Mouse (Mus musculus) midbrain, embryonic 10.5 days (tissue): ENCODE results near the gene Cyp17a1. TPM values are rescaled to one million over a fixed set of nuclear protein-coding genes. Genes with fewer than 3 reads are reported as not detected.

ENCODE experiments used
- DNase-seq: peaks from one replicate; pipeline ENCODE4 v3.0.0-alpha.2; 2017; ENCODE audit warnings: low spot score
- H3K27ac ChIP-seq: fragments of 300-500 bp; sonication (generic); replicated peaks from 2 replicates; pipeline ENCODE4 v1.5.1; 2016; ENCODE audit warnings: mild to moderate bottlenecking
- H3K27me3 ChIP-seq: fragments of 300-500 bp; sonication (generic); 2 replicates; pipeline ENCODE4 v1.6.1; 2016; ENCODE audit warnings: low read depth, mild to moderate bottlenecking; ENCODE audit not compliant: poor library complexity, severe bottlenecking
- H3K36me3 ChIP-seq: fragments of 300-500 bp; sonication (generic); 2 replicates; pipeline ENCODE4 v1.6.1; 2016; ENCODE audit warnings: mild to moderate bottlenecking, moderate library complexity
- H3K4me1 ChIP-seq: fragments of 300-500 bp; sonication (generic); 2 replicates; pipeline ENCODE4 v1.6.1; 2016
- H3K4me3 ChIP-seq: fragments of 300-500 bp; sonication (generic); 2 replicates; pipeline ENCODE4 v1.5.1; 2016; ENCODE audit warnings: mild to moderate bottlenecking, moderate library complexity
- H3K9me3 ChIP-seq: fragments of 300-500 bp; sonication (generic); replicated peaks from 2 replicates; pipeline ENCODE4 v1.6.1; 2016; ENCODE audit warnings: mild to moderate bottlenecking
- WGBS: fragments of 180-500 bp; shearing (Covaris S2); methylation state at CpG from one replicate; pipeline ENCODE4 v1.1.7; 2016; 5-methylcytosine and 5-hydroxymethylcytosine counted together
- polyA plus RNA-seq: library from polyadenylated mRNA; unstranded; fragments of >200 nt; fragmentation: Nextera tagmentation; extraction: Ambion mirVana; gene quantifications from 2 replicates; pipeline ENCODE4 v1.2.1, GENCODE M21; 2016

Gene Cyp17a1
- polyA plus RNA-seq, 1 experiment from 2014 or later = not detected

GRCm38 (mm10) chr19:46696943-46697342 lies 24.0 kb upstream of the Cyp17a1 start:
- Histone ChIP-seq H3K4me3 (no peak overlapping the region), H3K4me1 (peaks cover 9% of the 10 kb centered on the region), H3K27ac (no peak overlapping the region), H3K36me3 (peaks cover 37% of the 10 kb centered on the region), H3K9me3 (no peaks in the 10 kb centered on the region), H3K27me3 (no peaks in the 10 kb centered on the region)
- WGBS = 92% methylated on average over 7 of the region's 7 CpGs
- no peak for DNase-seq

- WGBS = 91% methylated on average over 8 of the region's 8 CpGs
- DNase-seq = no peak
- peaks cover 9% of the 10 kb centered on the region for H3K4me1 ChIP-seq
- H3K4me3 ChIP-seq = no peak overlapping the region
- no peaks in the 10 kb centered on the region for H3K9me3 ChIP-seq
- no peaks in the 10 kb centered on the region for H3K27me3 ChIP-seq
- peaks cover 32% of the 10 kb centered on the region for H3K36me3 ChIP-seq
- no peak overlapping the region for H3K27ac ChIP-seq
These were observed 23.5 kb upstream of the Cyp17a1 start for GRCm38 (mm10) chr19:46696482-46696881.

GRCm38 (mm10) chr19:46693146-46693545 lies 20.2 kb upstream of the Cyp17a1 start:
- peaks cover 20% of the 10 kb centered on the region for H3K4me1 ChIP-seq
- no peak overlapping the region for H3K4me3 ChIP-seq
- H3K36me3 ChIP-seq = peaks cover 21% of the 10 kb centered on the region
- H3K27ac ChIP-seq = no peak overlapping the region
- 83% methylated on average over 4 of the region's 4 CpGs for WGBS
- H3K9me3 ChIP-seq = no peaks in the 10 kb centered on the region
- no peaks in the 10 kb centered on the region for H3K27me3 ChIP-seq
- no peak for DNase-seq

- DNase-seq = no peak
- WGBS = 82% methylated on average over 2 of the region's 2 CpGs
- H3K27me3 ChIP-seq = no peaks in the 10 kb centered on the region
- H3K36me3 ChIP-seq = peaks cover 13% of the 10 kb centered on the region
- H3K27ac ChIP-seq = no peak overlapping the region
- H3K4me3 ChIP-seq = no peak overlapping the region
- no peaks in the 10 kb centered on the region for H3K9me3 ChIP-seq
- H3K4me1 ChIP-seq = peaks cover 15% of the 10 kb centered on the region
These were observed 18.1 kb upstream of the Cyp17a1 start for GRCm38 (mm10) chr19:46691078-46691477.

GRCm38 (mm10) chr19:46690387-46690786 lies 17.4 kb upstream of the Cyp17a1 start:
- H3K27ac ChIP-seq = peak overlapping the region; percentile 96
- DNase-seq = no peak
- 80% methylated on average over 11 of the region's 11 CpGs for WGBS

GRCm38 (mm10) chr19:46689460-46690372 lies 16.7 kb upstream of the Cyp17a1 start, which contains the start of gene Borcs7:
TSS of gene Borcs7 (plus strand) at chr19:46689906.
- H3K27me3 ChIP-seq = no peaks in the 10 kb centered on the region
- peak; percentile 88 for DNase-seq
- 3% methylated on average over 44 of the region's 44 CpGs for WGBS
- H3K4me1 ChIP-seq = peaks cover 15% of the 10 kb centered on the region
- peak within 1 kb of the TSS; percentile 75 for H3K4me3 ChIP-seq
- peak within 1 kb of the TSS; percentile 96 for H3K27ac ChIP-seq
- no peaks in the 10 kb centered on the region for H3K9me3 ChIP-seq
- H3K36me3 ChIP-seq = peaks cover 6% of the 10 kb centered on the region

More at GRCm38 (mm10) chr19:46690387-46690786, 17.4 kb upstream of the Cyp17a1 start:
- H3K36me3 ChIP-seq = peaks cover 13% of the 10 kb centered on the region
- no peaks in the 10 kb centered on the region for H3K27me3 ChIP-seq
- H3K4me1 ChIP-seq = peaks cover 15% of the 10 kb centered on the region
- H3K4me3 ChIP-seq = peak overlapping the region; percentile 75
- no peaks in the 10 kb centered on the region for H3K9me3 ChIP-seq

- Histone ChIP-seq H3K27ac (no peak overlapping the region), H3K36me3 (no peaks in the 10 kb centered on the region), H3K9me3 (no peaks in the 10 kb centered on the region), H3K4me1 (0 out of 2 replicates have a peak, but pooled peaks cover 3% of the 10 kb centered on the region), H3K27me3 (no peaks in the 10 kb centered on the region), H3K4me3 (no peak overlapping the region)
- WGBS = 74% methylated on average over 12 of the region's 12 CpGs
- DNase-seq = no peak
These were observed 6.9 kb upstream of the Cyp17a1 start for GRCm38 (mm10) chr19:46679720-46680383.

GRCm38 (mm10) chr19:46675641-46676040 lies 2.7 kb upstream of the Cyp17a1 start:
- WGBS = 84% methylated on average over 3 of the region's 3 CpGs
- peaks cover 7% of the 10 kb centered on the region; the same call in 1 of the 2 replicates for H3K27me3 ChIP-seq
- 0 out of 2 replicates have a peak, but pooled peaks cover 3% of the 10 kb centered on the region for H3K4me1 ChIP-seq
- H3K4me3 ChIP-seq = no peak overlapping the region
- H3K36me3 ChIP-seq = no peaks in the 10 kb centered on the region
- no peaks in the 10 kb centered on the region for H3K9me3 ChIP-seq
- no peak overlapping the region for H3K27ac ChIP-seq
- no peak for DNase-seq

- Histone ChIP-seq H3K27ac (no peak overlapping the region), H3K27me3 (peaks cover 7% of the 10 kb centered on the region; the same call in 1 of the 2 replicates), H3K4me3 (no peak overlapping the region), H3K4me1 (peaks cover 6% of the 10 kb centered on the region), H3K36me3 (no peaks in the 10 kb centered on the region), H3K9me3 (no peaks in the 10 kb centered on the region)
- WGBS = 32% methylated on average over 13 of the region's 13 CpGs
- DNase-seq = peak; percentile 64
These were observed 2.3 kb downstream of the Cyp17a1 start for GRCm38 (mm10) chr19:46670691-46671090.

- Histone ChIP-seq H3K36me3 (no peaks in the 10 kb centered on the region), H3K4me3 (no peak overlapping the region), H3K27me3 (peaks cover 7% of the 10 kb centered on the region; the same call in 1 of the 2 replicates), H3K9me3 (no peaks in the 10 kb centered on the region), H3K27ac (no peak overlapping the region), H3K4me1 (peaks cover 15% of the 10 kb centered on the region)
- no peak for DNase-seq
- WGBS = 92% methylated on average over 5 of the region's 5 CpGs
These were observed 3.2 kb downstream of the Cyp17a1 start for GRCm38 (mm10) chr19:46669802-46670201.

- Histone ChIP-seq H3K4me1 (peaks cover 15% of the 10 kb centered on the region), H3K4me3 (no peak overlapping the region), H3K9me3 (no peaks in the 10 kb centered on the region), H3K27me3 (peaks cover 7% of the 10 kb centered on the region; the same call in 1 of the 2 replicates), H3K36me3 (no peaks in the 10 kb centered on the region), H3K27ac (no peak overlapping the region)
- DNase-seq = no peak
- 92% methylated on average over 10 of the region's 10 CpGs for WGBS
These were observed 4.7 kb downstream of the Cyp17a1 start for GRCm38 (mm10) chr19:46668263-46668662.

GRCm38 (mm10) chr19:46667300-46667699 lies 5.7 kb downstream of the Cyp17a1 start:
- H3K4me3 ChIP-seq = no peak overlapping the region
- H3K27ac ChIP-seq = no peak overlapping the region
- H3K27me3 ChIP-seq = peaks cover 2% of the 10 kb centered on the region; the same call in 1 of the 2 replicates
- WGBS = 72% methylated on average over 11 of the region's 11 CpGs
- H3K36me3 ChIP-seq = no peaks in the 10 kb centered on the region
- H3K9me3 ChIP-seq = no peaks in the 10 kb centered on the region
- DNase-seq = no peak
- peaks cover 15% of the 10 kb centered on the region for H3K4me1 ChIP-seq
